Mouse (Mus musculus) bone marrow, adult 2 months (tissue): ENCODE results near the gene Brsk1.

ENCODE experiments used
- CTCF ChIP-seq: fragments of 200-500 bp; IDR thresholded peaks from 2 replicates; pipeline ENCODE4 v1.5.1; 2011; ENCODE audit warnings: low read length, control low read depth; ENCODE audit not compliant: control insufficient read depth, insufficient read depth
- POLR2A ChIP-seq: fragments of 200-500 bp; IDR thresholded peaks from 2 replicates; pipeline ENCODE4 v1.6.1; 2011; ENCODE audit warnings: low read depth, mild to moderate bottlenecking, control low read depth, low read length, borderline replicate concordance; ENCODE audit not compliant: control insufficient read depth

- TF ChIP-seq CTCF (no peak), POLR2A (no peak)
Observed at GRCm38 (mm10) chr7:4675200-4675599, 15.2 kb upstream of the Brsk1 start.
